Mouse (Mus musculus): ENCODE results near the gene Elmo3. TPM values are rescaled to one million over a fixed set of nuclear protein-coding genes. Genes with fewer than 3 reads are reported as not detected.

The Elmo3 gene
- polyA plus RNA-seq, 1 experiment from 2014 or later = 17.1 TPM

- Histone ChIP-seq H3K27me3 (ENCODE audit: control insufficient read depth, insufficient read depth, low read length) (no peaks in the 10 kb centered on the region), H3K36me3 (ENCODE audit: control insufficient read depth, insufficient read depth, low read length) (peaks cover 21% of the 10 kb centered on the region), H3K27ac (replicated peaks) (peak overlapping the region; percentile 92), H3K9me3 (ENCODE audit: control insufficient read depth, low read length) (no peaks in the 10 kb centered on the region), H3K4me1 (replicated peaks; ENCODE audit: control insufficient read depth, insufficient read depth) (peaks cover 7% of the 10 kb centered on the region; the same call in 1 of the 2 replicates), H3K4me3 (ENCODE audit: low read depth, low read length) (no peak overlapping the region), H3K4me2 (replicated peaks; ENCODE audit: low read depth) (peak overlapping the region; percentile 20; the same call in 1 of the 2 replicates), H3K9ac (ENCODE audit: low read length) (no peak overlapping the region)
- DNase-seq (ENCODE audit: low spot score) (no peak), ATAC-seq (ENCODE audit: low FRiP score, low TSS enrichment) (peak; percentile 4; the same call in 1 of the 2 replicates)
- TF ChIP-seq EP300 (optimal IDR thresholded peaks at IDR 0.05) (no peak), CTCF (IDR thresholded peaks at IDR 0.05; ENCODE audit: low read depth) (no peak)
- WGBS = 40% methylated on average over 9 of the region's 9 CpGs
Measured at GRCm38 (mm10) chr8:105304325-105305210, 833 bp upstream of the Elmo3 start.

DNA sequence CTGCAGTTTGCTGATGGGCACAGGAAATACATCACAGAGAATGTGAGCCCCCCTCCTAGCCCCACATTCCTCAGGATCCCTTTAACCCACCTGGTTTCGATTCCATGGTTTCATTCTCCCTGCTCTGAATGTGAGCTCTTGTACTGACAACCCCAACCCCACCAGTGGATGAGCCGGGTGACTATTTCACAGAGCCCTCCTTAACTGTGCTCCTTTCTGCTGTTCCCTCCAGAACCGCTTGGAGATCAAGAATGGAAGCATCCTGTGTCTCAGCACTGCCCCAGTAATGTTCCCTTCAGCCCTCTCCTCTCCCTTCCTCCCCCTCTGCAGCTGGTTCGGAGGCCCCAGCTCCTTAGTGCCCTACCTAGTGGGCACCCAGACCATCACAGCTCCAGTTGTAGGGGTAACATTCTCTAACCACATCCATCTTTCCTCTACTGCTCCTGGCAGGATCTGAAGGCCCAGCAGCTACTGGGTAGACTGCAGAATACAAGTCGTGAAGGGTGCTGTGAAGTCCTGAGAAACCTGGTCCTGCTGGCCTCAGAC is 818 bp downstream of the Elmo3 start:
- Histone ChIP-seq H3K36me3 (ENCODE audit: control insufficient read depth, insufficient read depth, low read length) (peaks cover 15% of the 10 kb centered on the region), H3K4me3 (ENCODE audit: low read depth, low read length) (peak overlapping the region; percentile 47), H3K9me3 (ENCODE audit: control insufficient read depth, low read length) (no peaks in the 10 kb centered on the region), H3K4me2 (replicated peaks; ENCODE audit: low read depth) (peak overlapping the region; percentile 74), H3K9ac (ENCODE audit: low read length) (peak overlapping the region; percentile 67), H3K27ac (replicated peaks) (peak overlapping the region; percentile 92), H3K4me1 (replicated peaks; ENCODE audit: control insufficient read depth, insufficient read depth) (peaks cover 7% of the 10 kb centered on the region; the same call in 1 of the 2 replicates), H3K27me3 (ENCODE audit: control insufficient read depth, insufficient read depth, low read length) (no peaks in the 10 kb centered on the region)
- WGBS = 28% methylated on average over 5 of the region's 5 CpGs
- DNase-seq (ENCODE audit: low spot score) (no peak), ATAC-seq (ENCODE audit: low FRiP score, low TSS enrichment) (peak; percentile 13)
- TF ChIP-seq EP300 (optimal IDR thresholded peaks at IDR 0.05) = no peak
- peak; percentile 27; the same call in 1 of the 2 replicates for TF ChIP-seq CTCF (IDR thresholded peaks at IDR 0.05; ENCODE audit: low read depth)

DNA sequence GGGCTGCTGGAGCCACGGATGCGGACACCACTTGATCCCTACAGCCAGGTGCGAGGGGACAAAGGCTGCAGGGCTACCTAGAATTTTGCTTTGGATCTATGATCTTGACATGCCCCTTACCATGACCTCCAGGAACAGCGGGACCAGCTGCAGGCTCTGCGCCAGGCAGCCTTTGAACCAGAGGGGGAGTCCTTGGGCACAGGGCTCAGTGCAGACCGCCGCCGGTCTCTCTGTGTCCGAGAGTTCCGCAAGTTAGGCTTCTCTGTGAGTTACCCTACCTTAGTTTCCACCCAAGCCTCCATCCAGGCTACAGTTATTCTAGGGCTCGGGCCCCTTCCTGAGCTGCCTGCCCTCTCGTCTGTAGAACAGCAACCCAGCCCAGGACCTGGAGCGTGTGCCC is 2.3 kb downstream of the Elmo3 start:
- H3K4me3 ChIP-seq (ENCODE audit: low read depth, low read length) = no peak overlapping the region
- H3K9me3 ChIP-seq (ENCODE audit: control insufficient read depth, low read length) = no peaks in the 10 kb centered on the region
- DNase-seq (ENCODE audit: low spot score) (no peak), ATAC-seq (ENCODE audit: low FRiP score, low TSS enrichment) (no peak)
- H3K27me3 ChIP-seq (ENCODE audit: control insufficient read depth, insufficient read depth, low read length) = no peaks in the 10 kb centered on the region
- no peak for TF ChIP-seq EP300 (optimal IDR thresholded peaks at IDR 0.05)
- TF ChIP-seq CTCF (IDR thresholded peaks at IDR 0.05; ENCODE audit: low read depth) = no peak
- peaks cover 11% of the 10 kb centered on the region for H3K36me3 ChIP-seq (ENCODE audit: control insufficient read depth, insufficient read depth, low read length)
- 95% methylated on average over 13 of the region's 13 CpGs for WGBS
- H3K4me1 ChIP-seq (replicated peaks; ENCODE audit: control insufficient read depth, insufficient read depth) = peaks cover 7% of the 10 kb centered on the region; the same call in 1 of the 2 replicates
- no peak overlapping the region for H3K27ac ChIP-seq (replicated peaks)
- no peak overlapping the region for H3K9ac ChIP-seq (ENCODE audit: low read length)
- no peak overlapping the region for H3K4me2 ChIP-seq (replicated peaks; ENCODE audit: low read depth)

DNA sequence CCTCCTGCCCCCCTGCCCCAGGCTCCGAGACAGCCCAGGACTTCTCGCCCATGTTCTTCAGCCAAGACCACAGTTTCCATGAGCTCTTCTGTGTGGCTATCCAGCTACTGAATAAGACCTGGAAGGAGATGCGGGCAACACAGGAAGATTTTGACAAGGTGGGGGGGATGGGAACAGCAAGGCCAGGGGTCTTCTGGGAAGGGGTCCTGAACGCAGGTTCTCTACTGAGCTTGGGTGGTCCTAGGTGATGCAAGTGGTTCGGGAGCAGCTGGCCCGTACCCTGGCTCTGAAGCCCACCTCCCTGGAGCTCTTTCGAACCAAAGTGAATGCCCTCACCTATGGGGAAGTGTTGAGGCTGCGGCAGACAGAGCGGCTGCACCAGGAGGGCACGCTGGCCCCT is 3.0 kb downstream of the Elmo3 start:
- 93% methylated on average over 10 of the region's 10 CpGs for WGBS
- peaks cover 12% of the 10 kb centered on the region for H3K36me3 ChIP-seq (ENCODE audit: control insufficient read depth, insufficient read depth, low read length)
- DNase-seq (ENCODE audit: low spot score) (no peak), ATAC-seq (ENCODE audit: low FRiP score, low TSS enrichment) (no peak)
- H3K27ac ChIP-seq (replicated peaks) = no peak overlapping the region
- no peak overlapping the region for H3K4me3 ChIP-seq (ENCODE audit: low read depth, low read length)
- H3K27me3 ChIP-seq (ENCODE audit: control insufficient read depth, insufficient read depth, low read length) = no peaks in the 10 kb centered on the region
- H3K9me3 ChIP-seq (ENCODE audit: control insufficient read depth, low read length) = no peaks in the 10 kb centered on the region
- TF ChIP-seq EP300 (optimal IDR thresholded peaks at IDR 0.05) (no peak), CTCF (IDR thresholded peaks at IDR 0.05; ENCODE audit: low read depth) (no peak)
- no peak overlapping the region for H3K9ac ChIP-seq (ENCODE audit: low read length)
- H3K4me1 ChIP-seq (replicated peaks; ENCODE audit: control insufficient read depth, insufficient read depth) = peaks cover 7% of the 10 kb centered on the region; the same call in 1 of the 2 replicates
- no peak overlapping the region for H3K4me2 ChIP-seq (replicated peaks; ENCODE audit: low read depth)

DNA sequence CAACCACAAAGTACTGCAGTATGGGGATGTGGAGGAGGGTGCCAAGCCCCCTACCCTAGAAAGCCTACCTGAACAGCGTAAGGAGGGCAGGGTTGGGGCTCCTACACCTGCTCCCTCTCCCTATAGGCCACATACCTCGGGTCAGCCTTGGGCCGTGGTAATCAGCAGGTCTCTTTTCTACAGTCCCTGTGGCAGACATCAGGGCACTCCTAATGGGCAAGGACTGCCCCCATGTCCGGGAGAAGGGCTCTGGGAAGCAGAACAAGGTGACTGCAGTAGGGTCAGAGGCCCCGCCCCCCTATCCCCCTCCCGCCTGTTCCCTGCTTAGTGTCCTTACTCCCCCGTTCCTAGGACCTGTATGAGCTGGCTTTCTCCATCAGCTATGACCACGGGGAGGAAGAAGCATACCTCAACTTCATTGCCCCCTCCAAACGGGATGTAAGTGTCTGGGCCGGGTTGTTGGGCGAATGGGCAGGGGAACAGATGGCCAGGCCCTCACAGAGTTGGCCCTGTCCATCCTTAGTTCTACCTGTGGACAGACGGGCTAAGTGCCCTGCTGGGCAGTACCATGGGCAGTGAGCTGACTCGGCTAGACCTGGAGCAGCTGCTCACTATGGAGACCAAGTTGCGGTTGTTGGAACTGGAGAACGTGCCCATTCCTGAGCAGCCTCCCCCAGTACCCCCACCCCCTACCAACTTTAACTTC is 3.9 kb downstream of the Elmo3 start:
- no peaks in the 10 kb centered on the region for H3K9me3 ChIP-seq (ENCODE audit: control insufficient read depth, low read length)
- H3K4me1 ChIP-seq (replicated peaks; ENCODE audit: control insufficient read depth, insufficient read depth) = peaks cover 7% of the 10 kb centered on the region; the same call in 1 of the 2 replicates
- TF ChIP-seq EP300 (optimal IDR thresholded peaks at IDR 0.05) (no peak), CTCF (IDR thresholded peaks at IDR 0.05; ENCODE audit: low read depth) (no peak)
- H3K27me3 ChIP-seq (ENCODE audit: control insufficient read depth, insufficient read depth, low read length) = no peaks in the 10 kb centered on the region
- DNase-seq (ENCODE audit: low spot score) (no peak), ATAC-seq (ENCODE audit: low FRiP score, low TSS enrichment) (no peak)
- H3K4me2 ChIP-seq (replicated peaks; ENCODE audit: low read depth) = no peak overlapping the region
- H3K27ac ChIP-seq (replicated peaks) = no peak overlapping the region
- 87% methylated on average over 15 of the region's 15 CpGs for WGBS
- peaks cover 9% of the 10 kb centered on the region for H3K36me3 ChIP-seq (ENCODE audit: control insufficient read depth, insufficient read depth, low read length)
- H3K9ac ChIP-seq (ENCODE audit: low read length) = no peak overlapping the region
- H3K4me3 ChIP-seq (ENCODE audit: low read depth, low read length) = no peak overlapping the region

Measured in stomach, postnatal 0 days (tissue).